Mouse (Mus musculus) inflammation-experienced regulatory T-cells, adult 16 weeks (primary cell): ENCODE data around the gene Agk. TPM values are rescaled to one million over a fixed set of nuclear protein-coding genes. Genes with fewer than 3 reads are reported as not detected.

Experiments
- polyA plus RNA-seq: library from polyadenylated mRNA; unstranded; fragments of 100-300 nt; shearing (Covaris generic); gene quantifications from one replicate; pipeline ENCODE4 v1.2.1, GENCODE M21; 2017

The Agk gene
- 57.8 TPM for polyA plus RNA-seq

GRCm38 (mm10) chr6:40324897-40325841, at the start of gene Agk:
TSS of gene Agk (plus strand) at chr6:40325172.

GRCm38 (mm10) chr6:40436047-40436483, 111.1 kb downstream of the Agk start, which contains the start of gene E330009J07Rik:
TSS of gene E330009J07Rik (minus strand) at chr6:40436135.

GRCm38 (mm10) chr6:40438936-40439335, 114.0 kb downstream of the Agk start, which contains the start of gene Wee2:
TSS of gene Wee2 (plus strand) at chr6:40439088.

Other genes with a start within 250 kb of the Agk start
- 8.8 TPM for gene E330009J07Rik, start 111.0 kb downstream of the Agk start, polyA plus RNA-seq
- gene Wee2, start 113.9 kb downstream of the Agk start, polyA plus RNA-seq = 0.10 TPM
- 144 TPM for gene Ssbp1, start 146.2 kb downstream of the Agk start, polyA plus RNA-seq
- not detected for gene Tas2r137, start 166.1 kb downstream of the Agk start, polyA plus RNA-seq
- gene Tas2r108, start 168.4 kb downstream of the Agk start, polyA plus RNA-seq = not detected
- not detected for gene Prss37, start 194.3 kb downstream of the Agk start, polyA plus RNA-seq
- gene Olfr461, start 229.9 kb downstream of the Agk start, polyA plus RNA-seq = not detected
- not detected for gene Olfr460, start 244.3 kb downstream of the Agk start, polyA plus RNA-seq